Mouse (Mus musculus) gastrocnemius, postnatal 14 days (tissue): Measurements from ENCODE around the gene Nol4l. TPM values are rescaled to one million over a fixed set of nuclear protein-coding genes. Genes with fewer than 3 reads are reported as not detected.

Source experiments
- DNase-seq: peaks from one replicate; pipeline ENCODE4 v3.0.0; 2021; ENCODE audit warnings: mixed read lengths
- intact Hi-C: fragments of 180-260 bp; cut with DNase I; formaldehyde crosslinking; loops from one replicate; pipeline ENCODE4 v1.15.1; 2025; ENCODE audit warnings: low total_unique reads
- total RNA-seq, 2 experiments: library from RNA; stranded (reverse); gene quantifications; 2 replicates each; pipeline ENCODE4 v1.2.3; 2021

Gene Nol4l
- total RNA-seq, 2 experiments from 2014 or later: 3.0 to 3.3 TPM

DNA sequence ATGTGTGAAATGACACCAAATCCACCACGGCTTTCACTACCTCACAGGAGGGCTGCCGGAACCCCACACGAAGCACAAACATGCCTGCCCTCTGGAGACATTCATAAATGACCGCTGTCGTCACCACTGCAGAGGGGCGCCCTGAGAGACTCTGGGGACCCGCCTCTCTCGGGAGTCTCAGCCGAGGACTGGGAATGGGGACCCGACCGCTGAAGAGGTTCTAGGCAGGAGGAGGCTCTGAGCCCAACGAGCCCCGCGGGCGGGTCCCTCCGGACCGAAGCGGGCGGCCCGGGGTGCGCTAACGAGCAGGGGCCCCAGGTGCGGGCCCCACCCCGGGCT lies 37.6 kb downstream of the Nol4l start:
- intact Hi-C loops: no loop called here
- DNase-seq: no peak

DNA sequence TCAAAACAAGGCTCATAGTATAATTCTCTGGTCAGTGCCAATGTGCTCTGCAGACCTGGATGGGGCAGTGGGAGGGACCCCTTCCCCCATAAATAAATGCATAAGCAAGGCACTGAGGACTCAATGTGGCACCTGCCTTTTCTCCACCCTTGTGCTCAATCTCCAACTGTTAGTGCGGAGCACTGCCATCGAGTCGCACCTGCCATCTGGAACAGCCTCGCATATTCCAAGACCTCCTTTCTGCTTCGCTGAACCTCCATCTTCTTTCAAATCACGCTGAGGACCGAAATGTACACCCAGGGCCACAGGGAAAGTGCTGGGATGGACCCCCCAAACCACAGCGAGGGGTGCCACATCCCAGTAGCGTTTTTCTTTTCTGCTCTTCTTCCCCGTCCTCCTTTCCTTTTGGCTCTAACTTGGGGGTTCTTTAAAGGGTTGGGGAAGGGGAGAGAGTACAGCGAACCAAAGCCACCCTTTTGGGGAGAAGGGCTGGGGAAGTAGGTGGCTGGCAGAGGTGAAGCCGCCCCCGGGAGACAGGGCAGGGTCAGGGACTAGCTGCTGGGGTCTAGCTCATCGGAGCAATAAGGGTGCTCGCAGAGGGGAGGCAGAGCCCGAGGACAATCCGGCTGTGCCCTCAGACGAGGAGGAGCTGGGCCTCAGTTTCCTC lies 38.1 kb downstream of the Nol4l start:
- intact Hi-C loops: no loop called here
- no peak for DNase-seq

DNA sequence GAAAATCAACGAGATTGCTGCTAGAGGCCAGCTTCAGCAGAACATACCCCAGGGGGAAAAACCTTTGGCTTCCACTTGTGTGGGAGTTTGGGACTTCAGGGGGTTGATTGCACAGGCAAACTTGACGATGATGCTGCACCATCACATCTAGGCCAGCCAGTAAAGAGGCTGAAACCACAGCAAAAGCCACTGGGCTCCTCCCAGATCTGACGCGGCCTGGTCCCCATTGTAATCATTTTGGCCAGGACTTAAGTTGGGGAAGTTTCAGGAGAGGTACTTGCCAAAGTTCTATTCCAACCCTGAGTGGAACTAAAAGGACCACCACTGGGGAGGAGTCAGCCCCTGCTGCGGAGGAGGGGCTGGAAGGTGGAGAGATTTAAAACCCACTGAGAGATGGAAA lies 38.8 kb downstream of the Nol4l start:
- intact Hi-C loops: no loop called here
- no peak for DNase-seq

DNA sequence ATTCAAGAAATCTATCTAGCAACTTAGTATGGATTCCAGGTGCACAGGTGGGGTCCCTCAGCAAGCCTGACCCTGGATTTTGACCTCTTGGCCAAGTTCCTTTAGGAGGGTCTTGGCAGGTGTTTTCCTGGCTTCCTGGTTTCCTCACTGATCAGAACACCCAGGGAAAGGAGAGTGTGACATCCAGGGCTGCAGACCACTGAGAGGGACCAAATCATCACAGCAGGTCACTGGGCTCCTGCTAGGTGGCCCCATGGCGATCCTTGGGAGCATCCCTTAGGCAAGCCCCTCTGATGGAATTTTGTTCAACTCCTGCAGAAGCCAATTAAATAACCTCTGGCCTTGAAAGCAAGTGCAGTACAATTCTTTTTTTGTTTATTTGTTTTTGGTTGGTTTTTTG lies 39.7 kb downstream of the Nol4l start:
- DNase-seq: no peak
- intact Hi-C loops: no loop called here

DNA sequence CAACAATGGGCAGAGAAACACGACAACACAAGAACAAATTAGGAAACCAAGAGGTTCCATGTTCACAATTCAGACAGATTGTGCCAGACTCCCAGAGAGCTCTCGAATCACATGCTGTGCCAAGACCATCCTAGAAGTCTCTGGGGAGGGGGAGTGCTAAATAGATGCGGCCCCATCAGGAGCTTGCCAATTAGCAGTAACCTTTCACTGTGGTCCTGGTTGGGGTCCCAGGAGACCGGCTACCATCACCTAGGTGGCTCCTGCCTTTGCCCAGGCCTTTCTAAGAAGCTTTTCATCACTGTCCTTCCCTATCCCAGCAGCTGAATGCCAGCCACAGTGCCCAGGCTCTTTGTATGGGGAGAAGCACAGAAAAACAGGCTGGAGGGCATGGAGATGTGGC lies 45.7 kb downstream of the Nol4l start:
- DNase-seq: no peak
- intact Hi-C loops: no loop called here

DNA sequence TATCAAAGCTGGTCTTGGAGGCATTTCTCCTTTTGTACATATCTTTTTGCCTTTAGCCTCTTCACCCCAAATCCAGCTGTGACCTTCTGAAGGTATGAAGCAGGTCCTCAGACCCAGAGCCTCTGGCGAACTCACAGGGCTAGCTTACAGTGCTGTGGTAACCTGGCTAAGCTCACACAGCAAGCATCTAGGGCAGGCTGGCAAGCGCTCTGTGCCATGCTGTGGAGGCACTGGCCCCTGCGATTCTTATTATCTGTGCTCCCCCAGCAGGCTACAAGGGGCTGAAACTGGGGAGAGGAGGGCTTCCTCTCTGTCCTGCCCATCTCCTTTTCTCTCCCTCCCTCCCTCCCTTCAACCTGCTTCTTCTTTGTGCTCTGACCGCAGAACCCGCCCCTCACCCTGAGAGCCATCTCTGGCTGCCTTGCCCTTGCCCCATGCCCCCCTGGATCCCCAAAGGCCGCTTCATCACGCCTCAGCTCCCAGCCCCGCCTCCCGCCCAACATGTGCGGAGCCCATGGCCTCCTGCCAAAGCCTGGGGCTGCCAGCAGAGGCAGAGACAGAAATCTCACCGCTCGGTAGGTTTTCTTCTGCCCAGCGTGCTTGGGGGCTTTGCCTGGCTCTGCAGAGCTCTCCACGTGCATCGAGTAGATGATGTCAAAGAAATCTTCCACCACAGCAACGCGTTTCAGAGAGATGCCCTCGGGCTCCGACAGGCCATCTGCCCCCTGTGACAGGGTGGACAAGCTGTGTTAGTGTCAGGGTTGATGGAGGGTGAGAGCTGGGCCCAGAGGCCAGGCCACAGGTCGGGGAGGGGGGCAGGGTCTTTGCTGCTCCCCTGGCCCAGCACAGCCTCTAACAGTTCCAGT lies 46.4 kb downstream of the Nol4l start:
- peak; percentile 58 for DNase-seq
- intact Hi-C loops: no loop called here

DNA sequence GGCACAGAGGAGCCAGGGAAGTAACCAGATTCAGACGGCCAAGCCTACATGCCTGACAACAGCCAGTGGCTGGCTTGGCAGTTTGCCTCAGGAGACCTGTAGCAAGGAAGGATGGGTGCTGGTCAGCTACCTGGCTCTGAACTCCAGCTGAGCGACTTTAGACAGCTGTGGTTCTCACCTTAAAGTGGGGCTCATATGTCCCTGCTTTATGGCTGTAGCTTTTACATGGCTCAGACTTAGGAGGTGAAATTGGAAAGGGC lies 48.0 kb downstream of the Nol4l start:
- intact Hi-C loops: no loop called here
- DNase-seq: no peak

DNA sequence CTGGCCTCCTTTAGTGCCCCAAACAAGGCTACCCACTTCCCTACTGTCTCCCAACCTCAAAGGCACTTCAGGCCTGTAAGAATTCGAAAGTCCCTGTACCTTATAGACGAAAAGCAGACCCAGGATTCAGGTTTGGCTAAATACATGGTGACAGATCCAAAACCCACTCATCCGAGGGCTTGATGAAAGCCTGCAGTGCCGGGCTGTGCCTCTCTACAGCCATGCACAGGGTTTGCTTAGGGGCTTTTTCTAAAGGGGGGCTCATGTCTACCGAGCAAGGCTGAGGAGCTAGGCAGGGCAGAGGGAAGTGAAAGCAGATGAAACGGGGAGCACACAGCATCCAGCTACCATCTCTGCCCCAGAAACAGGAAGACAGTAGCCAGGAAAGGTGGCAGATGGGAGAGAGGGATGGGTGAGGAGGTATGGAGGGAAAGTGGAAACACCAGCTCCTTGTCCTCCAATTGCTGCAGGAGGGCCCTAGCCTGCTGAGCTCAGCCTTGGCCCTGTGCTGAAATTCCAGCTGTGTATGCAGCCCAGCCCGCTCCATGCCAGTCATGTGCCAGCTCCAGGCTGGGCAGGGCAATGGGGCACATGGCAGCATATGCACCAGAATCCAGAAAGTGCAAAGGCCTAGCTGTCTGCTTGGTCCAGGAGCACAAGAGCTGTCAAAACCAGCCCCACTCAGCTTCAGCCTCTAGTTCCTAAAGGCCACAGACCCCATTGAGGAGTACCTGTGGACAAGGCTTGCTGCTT lies 48.5 kb downstream of the Nol4l start:
- intact Hi-C loops: no loop called here
- DNase-seq: no peak

DNA sequence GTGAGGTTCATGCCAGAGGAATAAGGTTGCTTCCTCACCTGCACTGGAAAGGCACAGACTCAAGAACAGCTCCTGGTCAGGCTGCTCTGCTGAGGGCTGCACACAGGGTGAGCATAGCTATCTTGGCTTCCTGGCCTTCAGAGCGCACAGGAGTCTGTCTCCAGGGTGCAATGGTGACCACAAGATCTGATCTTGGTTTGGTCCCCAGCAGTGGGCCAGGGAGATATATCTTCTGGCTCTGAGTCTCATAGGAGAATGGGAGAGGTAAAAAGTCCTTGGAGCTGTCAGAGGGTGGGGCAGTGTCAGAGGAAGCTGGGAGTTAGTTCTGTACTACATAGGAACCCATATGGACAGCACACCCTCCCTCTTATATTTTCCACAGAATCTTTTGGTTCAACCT lies 50.3 kb downstream of the Nol4l start:
- DNase-seq: no peak
- intact Hi-C loops: loop anchor here (1.0 kb wide), 1 partner anchor 107 kb away; no protein-coding TSS in a partner anchor

DNA sequence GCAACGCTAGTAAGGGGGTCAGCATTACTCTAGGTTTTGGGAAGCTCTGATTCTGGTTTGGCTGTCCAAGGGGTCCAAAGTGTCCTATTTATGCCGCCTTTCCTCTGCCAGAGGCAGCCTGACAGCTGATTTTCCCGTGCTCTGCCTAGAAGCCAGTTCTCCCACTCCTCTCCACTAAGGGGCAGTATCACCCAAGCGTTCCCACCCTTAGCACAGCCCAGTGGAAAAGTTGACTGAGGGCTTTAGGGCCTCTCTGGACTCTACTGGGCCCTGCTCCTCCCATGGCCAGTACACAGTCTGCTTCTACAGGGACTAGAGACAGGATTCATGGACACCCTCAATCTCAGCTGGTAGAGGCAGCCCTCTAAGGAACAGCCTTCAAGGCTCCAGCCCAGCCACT lies 51.2 kb downstream of the Nol4l start:
- intact Hi-C loops: no loop called here
- peak; percentile 66 for DNase-seq

DNA sequence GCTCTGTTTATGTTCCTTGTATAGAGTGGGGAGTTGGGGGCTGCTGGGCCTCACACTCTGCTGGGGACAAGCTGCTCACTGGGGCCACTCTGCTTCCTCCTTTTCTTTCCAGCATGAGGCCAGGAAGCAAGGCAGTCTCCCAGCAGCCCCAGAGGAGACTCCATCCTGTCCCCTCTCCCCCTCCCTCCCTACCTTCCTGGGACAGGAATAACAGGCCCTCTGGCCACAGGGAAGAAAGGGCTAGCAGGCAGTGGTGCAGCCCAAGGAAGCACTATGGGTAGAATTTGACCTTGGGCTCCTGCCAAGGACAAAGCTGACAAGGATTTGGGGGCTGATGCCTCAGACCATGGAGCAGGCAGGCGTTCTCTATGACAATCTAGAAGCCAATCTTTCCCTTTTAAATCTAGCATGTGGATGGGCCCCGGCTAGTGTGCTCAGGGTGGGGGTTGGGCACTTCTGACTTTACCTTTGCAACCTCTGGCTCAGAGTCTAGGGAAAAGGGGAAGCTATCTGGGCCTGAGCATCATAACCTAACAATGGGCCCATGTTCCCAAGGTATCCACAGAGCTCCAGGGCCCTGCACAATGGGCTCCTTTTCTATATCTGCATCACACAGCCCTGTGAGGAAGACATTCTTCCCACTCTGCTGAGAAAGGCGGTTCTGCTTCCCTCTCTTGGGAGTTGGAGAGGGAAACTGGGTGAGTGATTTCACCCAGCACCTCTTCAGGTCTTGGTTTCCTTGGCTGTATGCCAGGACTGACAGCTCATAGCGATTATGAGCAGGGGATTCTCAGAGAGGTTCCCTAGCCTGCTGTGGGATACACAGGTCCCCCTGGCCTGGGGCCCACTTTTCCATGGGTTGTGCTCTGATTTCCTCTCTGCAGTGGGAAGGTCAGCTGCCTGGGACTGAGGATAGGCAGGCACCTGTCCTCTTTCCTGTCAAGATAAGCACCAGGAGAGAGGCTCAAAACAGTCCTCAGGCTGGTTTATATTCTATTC lies 54.4 kb downstream of the Nol4l start:
- intact Hi-C loops: no loop called here
- no peak for DNase-seq

DNA sequence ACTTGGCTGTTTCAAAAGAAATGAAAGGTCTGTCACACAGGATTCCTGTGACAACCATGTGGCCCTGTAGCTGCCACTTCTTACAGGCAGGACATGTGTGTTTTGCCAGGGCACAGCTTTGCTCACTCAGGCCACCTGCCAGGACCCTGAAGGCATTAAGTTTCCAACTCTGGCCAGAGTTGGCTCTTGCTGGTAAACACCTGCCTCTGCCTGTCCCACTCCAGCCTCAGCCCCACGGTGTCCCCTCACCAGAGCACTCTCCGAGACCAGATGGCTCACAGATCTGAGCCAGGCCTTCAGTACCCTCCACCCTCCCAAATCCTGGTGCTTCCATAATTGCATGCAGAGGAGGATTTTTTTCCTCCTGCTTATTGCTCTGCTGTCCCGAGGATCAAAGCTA lies 58.8 kb downstream of the Nol4l start:
- peak; percentile 75 for DNase-seq
- intact Hi-C loops: no loop called here

DNA sequence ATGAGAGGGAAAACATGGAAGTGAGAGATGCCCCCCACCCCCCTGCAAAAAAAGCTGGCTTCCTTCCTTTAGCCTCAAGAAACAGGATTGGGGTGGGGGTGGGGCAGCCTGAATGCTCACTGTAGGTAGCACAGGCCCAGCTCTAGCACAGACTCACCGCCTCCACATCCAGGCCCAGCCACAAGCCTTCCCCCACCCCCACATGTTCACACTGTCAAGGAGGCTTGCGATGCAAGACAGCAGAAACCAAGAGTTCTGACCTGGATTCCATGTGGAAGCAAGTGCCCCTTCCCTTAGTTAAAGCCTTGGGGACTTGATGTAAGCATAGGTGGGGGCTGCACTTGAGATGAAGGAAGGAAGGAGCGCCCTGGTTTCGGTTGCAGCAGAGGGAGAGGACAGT lies 60.0 kb downstream of the Nol4l start:
- intact Hi-C loops: no loop called here
- no peak for DNase-seq

DNA sequence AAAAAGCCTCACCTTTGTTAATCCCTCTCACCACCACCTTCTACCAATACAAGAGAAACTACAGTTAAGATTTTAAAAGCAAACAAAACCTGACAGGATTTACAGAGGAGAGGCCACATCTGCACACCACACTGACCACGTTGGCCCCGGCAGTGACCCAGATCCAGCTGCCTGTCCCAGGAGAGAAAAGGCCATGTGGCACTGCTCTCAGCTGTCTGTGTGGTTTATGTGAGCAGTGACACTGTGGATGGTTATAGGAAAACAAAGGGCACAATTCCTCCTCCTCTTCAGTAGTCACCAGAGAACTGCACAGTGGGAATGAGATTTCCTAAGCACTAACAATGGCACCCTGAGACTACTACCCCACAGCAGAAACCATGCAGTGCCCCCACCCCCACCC lies 60.5 kb downstream of the Nol4l start:
- intact Hi-C loops: no loop called here
- DNase-seq: no peak

DNA sequence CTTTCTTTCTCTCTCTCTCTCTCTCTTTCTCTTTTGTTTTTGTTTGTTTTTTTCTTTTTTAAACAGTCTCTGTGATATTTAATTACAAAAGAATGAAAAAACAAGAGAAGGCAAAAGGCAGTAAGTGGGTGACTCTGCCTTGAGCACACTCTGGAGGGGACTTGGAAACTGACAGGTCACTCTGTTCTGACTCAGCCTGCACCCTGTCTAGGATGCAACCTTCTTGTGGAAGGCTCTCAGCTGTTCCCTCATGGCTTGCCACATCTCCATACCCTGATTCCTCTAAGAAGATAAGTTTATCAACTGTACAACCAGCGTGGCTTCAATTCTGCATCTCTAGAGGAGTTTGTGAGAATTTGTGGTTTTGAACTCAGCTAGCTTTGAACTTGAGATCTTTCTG lies 62.4 kb downstream of the Nol4l start:
- no peak for DNase-seq
- intact Hi-C loops: no loop called here

DNA sequence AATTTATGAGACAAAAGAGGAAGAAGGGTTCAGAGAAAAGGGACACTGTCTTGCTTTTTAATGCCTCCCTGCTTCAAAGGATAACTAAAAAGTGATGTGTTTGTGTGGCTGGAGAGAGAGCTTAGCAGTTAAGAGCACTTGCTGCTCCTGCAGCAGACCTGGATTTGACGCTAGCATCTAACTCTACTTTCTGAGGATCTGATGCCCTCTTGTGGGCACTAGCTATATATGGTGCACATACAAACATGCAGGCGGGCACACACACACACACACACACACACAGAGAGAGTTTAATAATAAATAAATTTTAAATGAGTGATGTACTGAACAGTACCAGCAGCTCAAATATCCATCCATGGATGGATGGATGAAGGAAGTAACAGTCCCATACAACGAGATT lies 66.5 kb downstream of the Nol4l start:
- DNase-seq: no peak

DNA sequence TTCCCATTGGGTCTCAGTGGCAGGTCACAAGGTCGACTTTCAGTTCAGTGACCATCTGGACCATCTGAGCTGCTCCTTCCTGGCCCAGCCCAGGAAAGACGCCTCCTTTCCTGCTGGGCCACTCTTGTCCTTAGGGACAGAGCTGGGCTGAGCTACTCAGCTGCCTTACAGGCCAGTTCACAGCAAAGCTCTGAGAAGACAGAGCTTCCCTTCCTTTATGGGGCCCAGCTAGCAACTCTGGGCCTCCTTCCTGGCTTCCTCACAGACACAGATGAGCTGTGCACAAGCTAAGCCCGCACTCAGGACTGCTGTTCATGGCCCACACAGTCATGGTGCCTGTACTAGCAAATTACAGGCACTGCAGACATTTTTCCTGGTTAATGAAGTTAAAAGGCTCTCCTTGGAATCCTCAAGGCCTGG lies 71.7 kb downstream of the Nol4l start:
- DNase-seq: peak; percentile 43
- intact Hi-C loops: no loop called here

More for the DNA sequence above, 66.5 kb downstream of the Nol4l start:
- intact Hi-C loops: no loop called here

DNA sequence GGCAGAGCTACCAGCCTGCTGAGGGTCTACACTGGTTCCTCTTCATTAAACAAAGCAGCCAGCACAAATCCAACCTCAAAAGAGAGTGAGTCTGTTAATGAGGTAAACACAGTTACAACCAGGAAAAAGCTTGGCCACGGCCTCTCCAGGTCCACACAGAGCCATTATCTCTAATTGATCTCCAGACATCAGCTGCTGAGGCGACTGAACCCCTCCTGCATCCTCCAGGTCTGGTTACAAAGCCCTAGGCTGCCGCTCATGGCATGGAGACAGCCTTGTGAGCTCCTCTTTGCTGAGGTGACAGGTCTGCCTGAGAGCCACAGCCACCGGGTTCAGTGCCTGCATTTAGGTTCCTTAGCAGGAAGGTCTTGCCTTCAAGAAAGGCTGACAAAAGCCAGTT lies 72.3 kb downstream of the Nol4l start:
- intact Hi-C loops: no loop called here
- no peak for DNase-seq

DNA sequence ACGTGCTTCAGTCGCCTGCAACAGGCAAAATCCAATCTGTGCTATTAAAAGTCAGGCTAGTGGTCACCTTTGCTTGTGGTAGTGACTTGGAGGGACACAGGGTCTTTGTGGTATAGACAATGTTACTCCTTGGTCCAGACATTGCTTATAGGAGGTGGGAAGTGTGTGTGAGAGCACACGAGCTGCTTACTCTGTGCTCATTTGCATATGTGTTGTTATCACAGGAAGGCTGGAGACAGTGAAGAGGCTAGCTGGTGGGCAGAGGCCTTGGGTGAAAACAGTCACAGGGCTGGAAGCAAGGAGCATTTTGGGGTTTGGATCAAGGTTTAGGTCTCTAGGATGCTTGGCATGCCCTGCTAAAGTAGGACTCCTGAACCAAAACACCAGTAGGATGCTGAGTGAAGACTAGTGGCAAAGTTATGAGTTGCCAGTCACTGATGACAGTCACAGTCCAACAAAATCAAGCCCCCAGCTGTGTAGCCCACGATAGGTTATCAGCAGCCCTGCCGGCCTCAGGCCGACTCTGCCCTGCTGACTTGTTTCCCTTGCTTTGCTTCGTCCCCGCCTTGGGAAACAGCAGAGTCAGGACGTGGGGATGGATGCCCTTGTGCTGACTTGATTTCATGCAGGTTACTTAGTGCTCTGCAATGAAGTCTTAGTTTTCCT lies 74.8 kb downstream of the Nol4l start:
- intact Hi-C loops: no loop called here
- DNase-seq: no peak
